Mouse (Mus musculus) embryonic facial prominence, embryonic 10.5 days (tissue): Measurements from ENCODE around the gene Ercc2. TPM values are rescaled to one million over a fixed set of nuclear protein-coding genes. Genes with fewer than 3 reads are reported as not detected.
A peak's percentile ranks its signal among the peaks of the same experiment; 100 is the strongest.

Experiments used
- DNase-seq: peaks from one replicate; pipeline ENCODE4 v3.0.0-alpha.2; 2017; ENCODE audit warnings: low spot score
- H3K27ac ChIP-seq: fragments of 300-500 bp; sonication (generic); replicated peaks from 2 replicates; pipeline ENCODE4 v1.5.1; 2016; ENCODE audit warnings: mild to moderate bottlenecking
- H3K27me3 ChIP-seq: fragments of 300-500 bp; sonication (generic); replicated peaks from 2 replicates; pipeline ENCODE4 v1.6.1; 2016; ENCODE audit warnings: low read depth, mild to moderate bottlenecking; ENCODE audit not compliant: poor library complexity, severe bottlenecking
- H3K36me3 ChIP-seq: fragments of 300-500 bp; sonication (generic); replicated peaks from 2 replicates; pipeline ENCODE4 v1.6.1; 2016; ENCODE audit warnings: mild to moderate bottlenecking, moderate library complexity
- H3K4me1 ChIP-seq: fragments of 300-500 bp; sonication (generic); 2 replicates; pipeline ENCODE4 v1.6.1; 2016
- H3K4me3 ChIP-seq: fragments of 300-500 bp; sonication (generic); 2 replicates; pipeline ENCODE4 v1.5.1; 2016; ENCODE audit warnings: mild to moderate bottlenecking, moderate library complexity
- H3K9me3 ChIP-seq: fragments of 300-500 bp; sonication (generic); 2 replicates; pipeline ENCODE4 v1.6.1; 2016; ENCODE audit warnings: mild to moderate bottlenecking
- WGBS: fragments of 180-500 bp; shearing (Covaris S2); methylation state at CpG from one replicate; pipeline ENCODE4 v1.1.7; 2016; 5-methylcytosine and 5-hydroxymethylcytosine counted together
- polyA plus RNA-seq: library from polyadenylated mRNA; unstranded; fragments of >200 nt; fragmentation: Nextera tagmentation; extraction: Ambion mirVana; gene quantifications from 2 replicates; pipeline ENCODE4 v1.2.1, GENCODE M21; 2016

Ercc2 gene
- polyA plus RNA-seq, 1 experiment from 2014 or later = 28.8 TPM

- Histone ChIP-seq H3K4me1 (peaks cover 22% of the 10 kb centered on the region), H3K27me3 (peaks cover 67% of the 10 kb centered on the region), H3K4me3 (peak overlapping the region; percentile 53), H3K27ac (0 out of 2 replicates have a peak overlapping the region, but pooled peaks have one; percentile 10), H3K9me3 (peaks cover 9% of the 10 kb centered on the region), H3K36me3 (peaks cover 16% of the 10 kb centered on the region)
- 3% methylated on average over 27 of the region's 27 CpGs for WGBS
- DNase-seq = peak; percentile 67
Measured at GRCm38 (mm10) chr7:19399496-19400280, 17.9 kb downstream of the Ercc2 start.

GRCm38 (mm10) chr7:19400946-19401345, 19.1 kb downstream of the Ercc2 start:
- H3K4me3 ChIP-seq = no peak overlapping the region
- no peak for DNase-seq
- peaks cover 9% of the 10 kb centered on the region for H3K9me3 ChIP-seq
- H3K4me1 ChIP-seq = peaks cover 24% of the 10 kb centered on the region
- peaks cover 80% of the 10 kb centered on the region for H3K27me3 ChIP-seq
- peaks cover 3% of the 10 kb centered on the region for H3K36me3 ChIP-seq
- H3K27ac ChIP-seq = no peak overlapping the region
- WGBS = 77% methylated on average over 4 of the region's 4 CpGs

- Histone ChIP-seq H3K9me3 (peaks cover 9% of the 10 kb centered on the region), H3K27me3 (peaks cover 92% of the 10 kb centered on the region), H3K4me3 (peak overlapping the region; percentile 1; the same call in 1 of the 2 replicates), H3K36me3 (no peaks in the 10 kb centered on the region), H3K4me1 (peaks cover 24% of the 10 kb centered on the region), H3K27ac (no peak overlapping the region)
- no peak for DNase-seq
- WGBS = 86% methylated on average over 9 of the region's 9 CpGs
Measured at GRCm38 (mm10) chr7:19402535-19403112, 20.8 kb downstream of the Ercc2 start.

GRCm38 (mm10) chr7:19403731-19404296, 22.0 kb downstream of the Ercc2 start, which contains the start of gene Klc3:
Gene Klc3, minus strand, starts transcription at chr7:19404104.
- Histone ChIP-seq H3K4me3 (peak within 1 kb of the TSS; percentile 78), H3K27ac (peak within 1 kb of the TSS; percentile 63), H3K9me3 (peaks cover 9% of the 10 kb centered on the region), H3K4me1 (peaks cover 24% of the 10 kb centered on the region), H3K27me3 (peaks cover 83% of the 10 kb centered on the region), H3K36me3 (no peaks in the 10 kb centered on the region)
- under 1% methylated on average over 62 of the region's 62 CpGs for WGBS
- peak; percentile 75 for DNase-seq

- H3K27ac ChIP-seq = peak within 1 kb of the TSS; percentile 63
- 49% methylated on average over 7 of the region's 7 CpGs for WGBS
- DNase-seq = no peak
- peak within 1 kb of the TSS; percentile 78 for H3K4me3 ChIP-seq
- peaks cover 20% of the 10 kb centered on the region for H3K4me1 ChIP-seq
- no peaks in the 10 kb centered on the region for H3K36me3 ChIP-seq
- peaks cover 76% of the 10 kb centered on the region for H3K27me3 ChIP-seq
- peaks cover 9% of the 10 kb centered on the region for H3K9me3 ChIP-seq
Measured at GRCm38 (mm10) chr7:19404476-19404875, 22.7 kb downstream of the Ercc2 start, which contains the start of gene Ckm. Gene Ckm, plus strand, starts transcription at chr7:19404776.

- Histone ChIP-seq H3K27me3 (peaks cover 67% of the 10 kb centered on the region), H3K36me3 (no peaks in the 10 kb centered on the region), H3K27ac (no peak overlapping the region), H3K4me3 (peak overlapping the region; percentile 38; the same call in 1 of the 2 replicates), H3K9me3 (peaks cover 9% of the 10 kb centered on the region), H3K4me1 (peaks cover 22% of the 10 kb centered on the region)
- DNase-seq = peak; percentile 89
- WGBS = 3% methylated on average over 19 of the region's 19 CpGs
Measured at GRCm38 (mm10) chr7:19405417-19405816, 23.6 kb downstream of the Ercc2 start.

- H3K27ac ChIP-seq = no peak overlapping the region
- no peak for DNase-seq
- peaks cover 12% of the 10 kb centered on the region; the same call in 1 of the 2 replicates for H3K9me3 ChIP-seq
- peaks cover 13% of the 10 kb centered on the region for H3K4me1 ChIP-seq
- 45% methylated on average over 6 of the region's 6 CpGs for WGBS
- no peak overlapping the region for H3K4me3 ChIP-seq
- H3K36me3 ChIP-seq = no peaks in the 10 kb centered on the region
- peaks cover 25% of the 10 kb centered on the region for H3K27me3 ChIP-seq
Measured at GRCm38 (mm10) chr7:19409753-19410152, 27.9 kb downstream of the Ercc2 start.

- WGBS = 83% methylated on average over 11 of the region's 11 CpGs
- DNase-seq = no peak
- Histone ChIP-seq H3K27ac (no peak overlapping the region), H3K27me3 (peaks cover 15% of the 10 kb centered on the region), H3K9me3 (peaks cover 15% of the 10 kb centered on the region; the same call in 1 of the 2 replicates), H3K4me1 (peaks cover 10% of the 10 kb centered on the region), H3K36me3 (no peaks in the 10 kb centered on the region), H3K4me3 (no peak overlapping the region)
Measured at GRCm38 (mm10) chr7:19410766-19411344, 29.0 kb downstream of the Ercc2 start.

GRCm38 (mm10) chr7:19411783-19412182, 30.0 kb downstream of the Ercc2 start:
- H3K27me3 ChIP-seq = peaks cover 15% of the 10 kb centered on the region
- peaks cover 15% of the 10 kb centered on the region; the same call in 1 of the 2 replicates for H3K9me3 ChIP-seq
- 76% methylated on average over 5 of the region's 5 CpGs for WGBS
- DNase-seq = no peak
- H3K36me3 ChIP-seq = no peaks in the 10 kb centered on the region
- peaks cover 10% of the 10 kb centered on the region for H3K4me1 ChIP-seq
- no peak overlapping the region for H3K27ac ChIP-seq
- no peak overlapping the region for H3K4me3 ChIP-seq

- 87% methylated on average over 3 of the region's 3 CpGs for WGBS
- Histone ChIP-seq H3K36me3 (no peaks in the 10 kb centered on the region), H3K9me3 (peaks cover 20% of the 10 kb centered on the region; the same call in 1 of the 2 replicates), H3K4me3 (no peak overlapping the region), H3K27ac (no peak overlapping the region), H3K27me3 (peaks cover 28% of the 10 kb centered on the region), H3K4me1 (peaks cover 10% of the 10 kb centered on the region)
- DNase-seq = no peak
Measured at GRCm38 (mm10) chr7:19413525-19413924, 31.7 kb downstream of the Ercc2 start.

- WGBS = 81% methylated on average over 15 of the region's 15 CpGs
- Histone ChIP-seq H3K9me3 (peaks cover 20% of the 10 kb centered on the region; the same call in 1 of the 2 replicates), H3K36me3 (no peaks in the 10 kb centered on the region), H3K27ac (no peak overlapping the region), H3K4me3 (no peak overlapping the region), H3K27me3 (peaks cover 59% of the 10 kb centered on the region), H3K4me1 (peaks cover 13% of the 10 kb centered on the region)
- no peak for DNase-seq
Measured at GRCm38 (mm10) chr7:19416590-19416989, 34.8 kb downstream of the Ercc2 start.

- Histone ChIP-seq H3K4me1 (peaks cover 13% of the 10 kb centered on the region), H3K27ac (no peak overlapping the region), H3K36me3 (peaks cover 5% of the 10 kb centered on the region), H3K27me3 (peaks cover 73% of the 10 kb centered on the region), H3K4me3 (peak overlapping the region; percentile 27; the same call in 1 of the 2 replicates), H3K9me3 (peaks cover 5% of the 10 kb centered on the region; the same call in 1 of the 2 replicates)
- no peak for DNase-seq
- WGBS = 8% methylated on average over 28 of the region's 28 CpGs
Measured at GRCm38 (mm10) chr7:19420121-19420520, 38.3 kb downstream of the Ercc2 start.
